Mouse (Mus musculus) G1E (cell line): ENCODE measurements around the gene Xrcc5.

Experiments used
- CTCF ChIP-seq: IDR thresholded peaks from 2 replicates; pipeline ENCODE4 v1.5.1; 2012; ENCODE audit warnings: low read depth, low read length, inconsistent platforms, mixed read lengths
- GATA1 ChIP-seq: IDR thresholded peaks from 2 replicates; pipeline ENCODE4 v1.6.1; 2012; ENCODE audit warnings: borderline replicate concordance, low read length, inconsistent platforms, mixed read lengths
- POLR2AphosphoS5 ChIP-seq: IDR thresholded peaks from 2 replicates; pipeline ENCODE4 v1.6.1; 2012; ENCODE audit warnings: low read depth, low read length, inconsistent platforms; ENCODE audit not compliant: insufficient replicate concordance
- TAL1 ChIP-seq: conservative IDR thresholded peaks from 2 replicates; pipeline ENCODE4 v1.6.1; 2012; ENCODE audit warnings: low read depth, low read length, inconsistent platforms, mixed read lengths

DNA sequence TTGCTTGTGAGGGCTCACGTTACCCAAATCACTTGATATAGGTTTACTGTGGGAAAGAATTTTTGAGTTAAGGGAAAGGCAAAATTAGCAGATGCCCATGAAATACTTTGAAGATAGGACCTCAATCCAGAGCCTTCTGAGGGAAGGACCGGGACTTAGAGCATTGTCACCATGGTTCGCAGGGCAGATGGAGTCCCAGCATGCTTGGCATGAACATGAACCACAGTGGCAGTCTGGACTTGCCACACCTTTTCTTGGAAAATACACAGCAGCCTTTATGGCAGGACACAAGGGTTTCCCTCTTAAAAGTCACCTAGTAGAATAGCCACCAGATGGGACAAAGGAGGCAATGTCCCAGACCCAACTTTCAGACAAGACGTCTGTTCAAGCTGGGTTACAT lies 114.9 kb downstream of the Xrcc5 start:
- TF ChIP-seq POLR2AphosphoS5: no peak
- TF ChIP-seq CTCF: no peak
- no peak for TF ChIP-seq GATA1
- no peak for TF ChIP-seq TAL1
